Mouse (Mus musculus) telencephalon, adult 2 months (tissue): ENCODE data around the gene Plce1.

Experiments used
- DNase-seq: peaks from one replicate; pipeline ENCODE4 v3.0.0-alpha.2; 2011; ENCODE audit warnings: low read depth, low spot score

The Plce1 gene

DNA sequence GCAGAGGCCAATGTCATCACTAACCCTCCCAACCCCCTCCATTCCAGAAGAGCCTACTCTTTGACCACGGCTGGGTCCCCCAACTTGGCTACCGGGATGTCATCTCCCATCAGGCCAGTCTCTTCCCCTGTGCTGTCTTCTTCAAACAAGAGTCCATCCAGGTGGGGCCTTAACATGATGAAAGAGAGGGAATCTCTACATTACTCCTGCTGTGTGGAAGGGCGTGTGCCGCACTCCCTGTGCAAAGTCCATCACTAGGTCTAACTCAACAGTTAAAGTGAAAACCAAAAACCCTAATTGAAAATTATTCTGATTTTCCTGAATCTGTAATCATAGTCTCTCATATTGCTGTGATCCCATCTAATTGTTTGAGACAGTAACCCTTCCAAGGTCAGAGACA lies 240.9 kb downstream of the Plce1 start:
- DNase-seq = no peak

DNA sequence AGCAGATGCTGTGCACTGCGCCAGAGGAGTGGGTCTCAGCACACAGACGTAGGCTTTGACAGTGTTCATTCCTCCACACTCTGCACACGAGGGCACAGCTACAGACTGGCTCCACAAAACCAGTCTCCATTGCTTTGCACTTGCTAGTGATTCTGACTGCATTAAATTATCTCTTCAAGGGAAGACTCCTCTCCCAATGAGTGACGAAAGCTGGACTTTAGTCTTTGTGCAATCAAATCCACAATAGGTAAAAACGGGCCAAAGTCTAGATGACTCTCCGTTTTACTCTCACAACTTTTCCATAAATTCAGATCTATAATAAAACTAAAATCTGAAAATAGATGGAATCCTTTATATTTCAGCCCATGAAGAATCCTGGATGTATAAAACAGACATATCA lies 242.1 kb downstream of the Plce1 start:
- no peak for DNase-seq

DNA sequence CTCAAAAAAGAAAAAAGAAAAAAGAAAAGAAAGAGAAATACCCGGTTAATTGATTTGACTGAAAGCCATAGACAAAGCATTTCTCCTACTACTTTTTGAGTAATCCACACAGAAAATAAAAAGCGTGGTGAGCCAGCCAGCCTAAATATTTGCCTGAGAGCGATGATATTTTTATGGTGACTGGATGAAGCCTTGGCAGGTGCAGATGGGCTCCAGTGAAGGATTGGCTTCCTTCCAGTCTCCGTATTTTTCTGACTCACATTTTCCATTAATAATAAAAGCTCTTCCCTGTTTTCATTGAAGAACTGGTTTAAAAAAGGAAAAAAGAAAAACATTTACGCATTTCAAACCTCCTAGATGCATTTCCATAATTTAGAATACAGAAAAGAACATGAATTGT lies 243.1 kb downstream of the Plce1 start:
- peak; percentile 17 for DNase-seq

DNA sequence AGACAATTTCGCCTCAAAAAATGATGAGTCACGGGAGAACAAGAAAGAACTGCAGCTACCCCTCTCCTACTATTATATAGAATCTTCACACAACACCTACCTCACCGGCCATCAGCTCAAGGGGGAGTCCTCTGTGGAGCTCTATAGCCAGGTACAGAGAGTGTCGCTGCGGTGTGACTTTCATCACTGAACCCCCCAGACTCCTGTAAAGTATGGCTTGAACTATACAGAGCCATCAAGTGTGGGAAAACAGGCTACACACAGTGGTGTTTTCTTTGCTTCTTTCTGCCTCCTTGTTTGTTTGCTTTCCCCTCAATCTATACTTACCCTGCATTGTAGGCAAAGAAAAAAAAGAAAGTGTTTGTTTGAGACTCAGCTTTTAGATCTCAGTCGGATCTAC lies 247.9 kb downstream of the Plce1 start:
- no peak for DNase-seq

DNA sequence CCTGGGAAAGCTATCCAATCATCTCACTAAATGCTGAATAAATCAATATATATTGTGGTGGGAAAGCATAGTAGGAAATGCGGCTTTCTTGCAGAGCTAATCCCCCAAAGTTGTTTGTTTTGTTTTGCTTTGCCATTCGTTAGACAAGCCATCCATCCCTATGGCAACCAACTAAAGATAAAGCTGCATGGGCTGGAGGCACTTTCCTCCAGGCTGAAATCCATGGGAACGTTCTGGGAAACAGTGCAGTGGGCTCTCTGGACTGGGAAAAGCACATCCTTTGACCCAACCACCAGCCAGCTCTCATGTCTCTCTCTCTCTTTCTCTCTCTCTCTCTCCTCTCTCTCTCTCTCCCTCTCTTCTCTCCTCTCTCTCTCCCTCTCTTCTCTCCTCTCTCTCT lies 248.4 kb downstream of the Plce1 start:
- DNase-seq = peak; percentile 6

DNA sequence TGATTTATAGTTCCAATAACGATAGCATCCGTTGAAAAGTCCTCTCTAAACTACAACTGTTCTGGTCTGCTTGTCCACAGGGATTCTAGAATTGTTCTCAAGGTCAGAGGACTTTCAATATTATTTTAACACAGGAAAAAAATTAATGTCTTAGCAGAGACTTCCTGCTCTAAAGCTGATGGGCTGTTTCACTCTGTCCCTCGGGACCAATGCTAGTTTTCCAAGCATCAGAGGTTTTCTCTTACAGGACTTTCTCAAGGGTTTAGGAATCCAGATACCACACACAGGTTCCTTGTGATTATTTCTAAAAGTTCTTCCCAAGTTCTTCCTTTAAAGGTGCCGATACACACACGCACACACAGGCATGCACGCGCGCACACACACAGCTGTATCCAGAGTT lies 263.6 kb downstream of the Plce1 start:
- no peak for DNase-seq

DNA sequence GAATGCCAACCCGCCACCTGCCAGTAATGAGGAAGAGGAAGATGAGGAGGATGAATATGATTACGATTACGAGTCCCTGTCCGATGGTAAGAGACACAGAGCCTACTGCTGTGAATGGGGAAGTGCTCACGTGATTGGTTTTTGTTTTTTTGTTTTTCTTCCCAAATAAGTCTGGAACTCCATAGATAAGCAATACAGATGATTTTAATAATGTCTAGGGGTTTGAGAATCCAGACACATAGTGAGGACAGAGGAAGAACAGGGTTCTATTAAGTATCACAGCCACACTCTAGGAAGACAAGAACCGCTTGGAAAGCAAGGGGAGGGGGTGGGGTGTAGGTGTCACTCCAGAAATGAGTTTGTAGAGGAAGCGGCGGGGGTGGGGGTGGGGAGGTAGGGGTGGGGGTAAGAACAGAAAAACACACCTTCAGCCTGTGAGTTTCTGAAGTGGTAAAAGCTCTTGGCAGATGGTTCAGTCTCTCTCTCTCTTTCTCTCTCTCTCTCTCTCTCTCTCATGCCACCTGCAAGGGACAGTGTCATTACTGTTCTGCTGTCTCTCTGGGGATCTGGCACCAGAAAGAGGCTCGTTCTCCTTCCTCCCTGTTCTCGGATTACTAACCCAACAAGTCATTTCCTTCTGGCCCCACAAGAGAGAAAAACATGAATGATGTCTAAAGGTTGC lies 265.0 kb downstream of the Plce1 start:
- DNase-seq = no peak

DNA sequence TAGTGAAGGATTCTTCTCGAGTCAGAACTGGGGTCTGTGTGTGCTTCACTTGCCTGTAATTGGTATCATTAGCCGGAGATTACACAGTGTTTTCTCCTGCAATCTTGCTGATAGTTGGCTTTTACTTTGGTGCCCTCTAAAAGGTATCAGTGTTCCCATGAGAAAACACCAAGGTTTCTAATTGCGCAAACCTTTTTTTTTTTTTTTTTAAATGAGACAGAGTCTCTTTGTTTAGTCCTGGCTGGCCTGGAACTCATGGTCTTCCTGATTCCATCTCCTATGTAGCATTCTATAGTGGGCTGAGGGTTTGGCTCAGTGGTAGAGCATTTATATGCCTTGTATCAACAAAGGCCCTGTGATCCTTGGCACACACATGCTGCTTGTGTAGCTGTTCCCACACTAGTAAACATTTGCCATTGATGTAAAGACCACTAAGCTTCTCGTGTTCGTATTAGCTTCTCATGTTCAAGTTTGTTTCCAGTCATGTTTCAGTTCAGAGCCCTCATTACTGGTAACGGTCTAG lies 265.6 kb downstream of the Plce1 start:
- DNase-seq = no peak

DNA sequence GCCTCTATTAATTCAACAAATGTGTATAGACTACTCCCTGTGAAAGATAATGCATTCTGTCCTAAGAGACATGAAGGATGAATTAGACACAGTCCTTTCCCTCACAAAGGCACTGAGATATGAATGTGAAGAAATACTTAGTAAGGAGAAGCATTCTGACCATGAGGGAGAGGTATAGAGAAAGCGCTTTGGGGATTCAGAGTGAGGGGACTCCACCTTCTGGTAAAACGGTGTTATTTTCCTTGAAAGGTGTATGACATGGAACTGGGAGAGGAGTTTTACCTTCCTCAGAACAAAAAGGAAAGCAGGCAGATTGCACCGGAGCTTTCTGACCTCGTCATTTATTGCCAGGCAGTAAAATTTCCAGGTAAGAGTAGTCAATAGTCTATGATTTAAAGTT lies 269.3 kb downstream of the Plce1 start:
- no peak for DNase-seq

DNA sequence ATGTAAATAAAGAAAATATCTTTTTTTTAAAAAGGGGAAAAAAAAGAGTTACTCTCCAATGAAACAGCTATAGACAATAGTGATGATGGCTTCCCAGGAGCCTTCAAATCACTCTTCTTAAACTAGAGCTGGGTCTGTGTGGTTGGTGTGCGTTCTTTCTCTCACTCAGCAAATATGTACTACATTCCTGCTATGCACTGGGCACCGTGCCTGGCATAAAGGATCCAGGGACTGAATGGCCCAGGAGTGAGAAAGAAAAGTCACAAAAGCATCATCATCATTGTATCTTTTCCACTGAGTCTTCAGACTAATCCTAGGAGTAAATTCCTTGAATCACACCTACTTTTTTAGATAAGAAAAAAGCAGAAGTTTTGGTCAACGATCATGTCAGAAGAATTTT lies 276.3 kb downstream of the Plce1 start:
- DNase-seq = no peak

DNA sequence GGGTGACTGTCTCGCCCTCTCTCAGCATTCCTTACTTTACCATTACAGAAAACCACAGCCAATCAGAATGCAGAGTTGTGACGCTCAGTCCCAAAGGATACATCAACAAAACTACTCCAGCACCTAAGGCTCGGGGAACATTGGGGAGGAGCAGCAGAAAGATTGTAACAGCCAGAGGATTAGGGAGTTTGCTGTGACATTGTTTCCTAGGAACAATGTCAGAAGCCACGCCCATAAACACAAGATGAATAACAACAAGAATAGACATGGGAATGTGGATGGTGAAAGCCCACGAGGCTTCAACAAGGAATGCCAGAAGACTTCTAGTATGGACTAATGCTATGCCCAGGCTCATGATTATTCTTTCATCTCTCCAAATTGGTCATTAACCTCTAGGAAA lies 277.1 kb downstream of the Plce1 start:
- no peak for DNase-seq

DNA sequence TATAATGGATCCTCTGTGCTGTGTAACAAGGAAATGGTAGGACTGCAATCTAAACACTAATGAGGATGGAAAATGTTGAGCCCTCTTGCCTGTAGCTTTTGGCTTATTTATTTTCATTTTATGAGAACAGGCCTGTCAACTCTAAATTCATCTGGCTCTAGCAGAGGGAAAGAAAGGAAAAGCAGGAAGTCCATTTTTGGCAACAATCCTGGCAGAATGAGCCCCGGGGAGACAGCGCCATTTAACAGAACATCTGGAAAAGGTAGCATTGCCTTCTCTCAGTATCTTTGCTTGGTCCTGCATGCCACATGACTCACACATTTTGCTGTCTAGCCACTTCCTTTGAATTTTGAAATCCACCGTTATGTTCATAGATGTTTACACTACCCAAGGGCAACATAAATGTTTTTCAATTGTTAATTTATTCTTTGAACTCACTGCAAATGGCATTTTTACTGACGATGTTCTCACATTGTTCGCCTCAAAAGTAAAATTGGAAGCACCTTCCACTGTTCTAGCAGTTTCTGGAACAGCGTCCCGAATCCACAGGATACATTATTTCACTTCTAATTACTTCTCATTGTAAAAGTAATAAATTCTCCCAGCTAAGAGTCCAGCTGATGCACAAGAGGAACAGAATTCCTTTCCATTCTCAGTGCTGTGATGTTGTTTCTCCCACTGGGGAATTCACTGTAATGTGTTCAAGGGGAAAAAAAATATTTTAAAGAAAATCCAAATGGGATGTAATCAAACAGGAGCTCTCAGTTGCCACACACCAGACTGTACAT lies 278.0 kb downstream of the Plce1 start:
- DNase-seq = no peak

DNA sequence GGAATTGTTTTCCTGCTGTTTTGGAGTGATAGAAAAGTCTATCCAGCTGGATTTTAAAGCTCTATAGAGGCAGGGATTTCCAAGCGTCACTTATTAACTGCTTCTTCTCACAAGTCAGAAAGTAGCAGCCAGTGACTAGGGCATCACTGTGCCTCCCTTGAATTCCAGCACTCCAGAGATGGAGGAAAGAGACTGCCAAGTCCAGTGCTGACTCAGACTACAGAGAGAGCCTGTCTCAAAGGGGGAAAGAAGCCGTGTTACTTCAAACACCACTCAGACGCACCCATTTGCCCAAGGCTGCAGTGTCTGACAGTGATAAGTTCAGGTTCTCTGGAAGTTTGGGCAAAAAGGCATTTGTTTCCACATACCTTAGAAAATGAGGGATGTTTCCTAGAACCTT lies 279.5 kb downstream of the Plce1 start:
- DNase-seq = no peak

DNA sequence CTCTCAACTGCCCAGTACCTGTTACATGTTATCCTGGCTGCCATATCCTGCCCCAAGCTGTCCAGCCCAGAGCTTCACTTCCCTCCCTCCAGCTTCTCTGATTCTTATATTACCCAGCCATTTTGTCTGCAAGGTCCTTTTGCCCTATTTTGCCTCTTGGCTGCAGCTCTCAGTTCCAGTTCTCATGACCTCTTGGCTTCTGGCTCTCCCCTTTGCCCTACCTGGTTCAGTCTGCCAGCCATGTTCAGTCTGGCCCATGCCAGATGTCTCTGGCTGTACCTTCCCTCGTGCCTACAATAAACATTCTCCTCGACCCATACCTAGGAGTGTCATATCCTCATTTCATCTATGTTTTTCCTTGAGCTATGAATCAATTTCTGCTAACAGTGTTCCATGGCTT lies 285.4 kb downstream of the Plce1 start:
- DNase-seq = no peak

DNA sequence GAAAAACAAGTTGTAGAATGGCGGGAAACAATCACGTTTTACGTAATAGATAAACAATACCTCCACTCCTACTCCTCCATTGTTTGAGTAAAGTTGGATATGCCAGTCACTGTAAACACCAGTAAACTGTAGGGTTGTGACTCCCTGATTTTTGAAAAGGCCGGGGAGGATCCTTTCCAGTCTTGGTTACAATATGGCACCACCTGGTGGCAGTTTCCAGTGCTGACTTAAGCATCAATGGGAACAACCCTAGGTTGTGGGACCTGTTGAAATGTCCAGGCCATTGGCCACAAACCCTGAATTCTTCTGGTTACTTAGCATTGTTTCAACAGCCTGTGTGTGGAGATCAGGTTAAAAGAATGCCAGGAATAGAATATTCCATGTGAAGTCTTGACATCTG lies 294.6 kb downstream of the Plce1 start:
- no peak for DNase-seq

DNA sequence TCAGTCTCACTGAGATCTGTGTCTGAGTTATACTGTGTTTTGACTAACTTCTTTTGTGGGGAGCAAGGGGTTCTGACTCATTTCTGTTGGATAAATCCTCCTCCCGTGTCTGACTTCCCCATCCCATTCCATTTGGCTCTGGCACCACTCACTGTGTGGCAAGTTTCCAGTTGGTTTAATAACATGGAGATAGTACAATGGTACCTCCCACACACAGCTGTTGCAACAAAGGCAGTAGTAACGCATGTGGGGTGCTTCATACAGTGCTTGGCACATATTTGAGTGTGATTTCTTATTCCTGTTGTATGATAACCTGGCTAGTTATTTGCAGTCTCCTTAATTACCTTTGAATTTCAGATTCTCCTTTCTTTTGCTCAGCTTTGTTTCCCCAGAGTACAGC lies 297.9 kb downstream of the Plce1 start:
- peak; percentile 63 for DNase-seq

DNA sequence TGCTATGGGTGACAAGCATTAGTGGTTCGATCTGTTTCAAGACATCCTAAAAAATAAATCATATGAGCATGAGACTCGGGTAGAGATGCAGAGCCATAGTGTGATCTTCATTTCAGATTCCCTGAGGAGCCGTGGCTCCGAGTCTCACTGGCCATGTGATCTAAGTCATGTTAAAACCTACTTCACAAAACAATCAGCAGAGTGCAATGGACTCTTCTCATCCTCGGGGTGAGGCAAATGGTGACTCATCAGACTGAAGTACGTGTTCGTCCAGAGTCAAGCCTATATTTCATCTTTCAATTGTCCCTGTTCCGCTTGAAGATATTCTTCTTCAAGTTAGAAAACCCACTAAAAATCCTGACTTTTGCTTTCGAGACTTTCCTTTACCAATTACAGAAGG lies 302.6 kb downstream of the Plce1 start:
- no peak for DNase-seq

DNA sequence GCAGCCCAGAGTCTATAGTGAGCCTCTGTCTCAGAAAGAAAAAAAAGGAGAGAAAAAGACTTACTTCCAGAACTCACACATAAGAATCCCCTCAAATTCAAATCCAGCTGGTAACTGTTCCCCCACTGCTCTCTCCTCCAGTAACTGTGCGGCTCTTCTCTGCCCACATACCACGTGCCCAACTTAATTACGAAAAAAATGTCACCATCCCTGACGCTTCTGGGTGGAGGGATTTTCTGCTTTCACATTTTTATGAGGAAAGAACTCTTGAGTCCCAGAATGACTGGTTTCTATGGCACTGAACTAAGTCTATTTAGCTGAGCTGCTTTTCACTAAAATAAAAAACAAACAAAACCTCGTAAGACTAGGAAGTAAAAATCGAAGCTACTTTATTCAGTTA lies 306.8 kb downstream of the Plce1 start:
- no peak for DNase-seq

DNA sequence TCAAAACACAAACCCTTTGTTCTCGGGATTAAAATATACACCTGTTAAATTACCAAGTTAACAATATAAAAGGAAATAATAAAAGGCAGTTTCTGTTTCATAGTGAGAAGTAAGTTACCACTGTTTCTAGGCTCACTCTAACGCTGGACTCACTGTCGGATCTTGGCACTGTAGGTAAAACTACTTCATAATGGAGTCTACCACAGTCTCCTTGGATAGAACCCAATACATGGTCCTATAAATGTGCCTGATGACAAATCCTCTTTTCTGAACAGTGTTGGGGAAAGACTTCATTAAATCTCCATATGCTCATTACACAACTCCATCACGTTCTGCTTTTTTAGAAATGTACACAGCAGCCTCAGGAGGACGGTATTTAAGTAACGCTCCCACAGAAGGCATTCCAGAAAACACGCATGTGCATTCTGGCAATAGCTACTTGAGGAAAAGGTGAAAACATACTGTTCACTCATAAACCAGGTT lies 312.7 kb downstream of the Plce1 start:
- peak; percentile 72 for DNase-seq

DNA sequence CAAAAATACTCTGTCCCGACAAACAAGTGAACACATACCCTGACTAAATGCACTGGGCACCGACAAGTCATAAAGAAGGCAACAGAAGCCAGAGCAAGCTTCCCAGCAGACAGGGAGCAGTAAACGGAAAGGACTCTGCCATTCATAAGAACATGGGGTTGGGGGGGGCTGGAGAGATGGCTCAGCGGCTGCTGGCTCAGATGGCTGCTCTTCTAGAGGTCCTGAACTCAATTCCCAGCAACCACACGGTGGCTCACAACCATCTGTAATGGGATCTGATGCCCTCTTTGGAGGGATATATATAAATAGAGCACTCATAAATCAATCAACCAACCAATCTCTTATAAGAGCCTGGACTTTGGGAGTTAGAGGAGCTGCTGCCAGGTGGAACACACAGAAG lies 315.6 kb downstream of the Plce1 start:
- no peak for DNase-seq

DNA sequence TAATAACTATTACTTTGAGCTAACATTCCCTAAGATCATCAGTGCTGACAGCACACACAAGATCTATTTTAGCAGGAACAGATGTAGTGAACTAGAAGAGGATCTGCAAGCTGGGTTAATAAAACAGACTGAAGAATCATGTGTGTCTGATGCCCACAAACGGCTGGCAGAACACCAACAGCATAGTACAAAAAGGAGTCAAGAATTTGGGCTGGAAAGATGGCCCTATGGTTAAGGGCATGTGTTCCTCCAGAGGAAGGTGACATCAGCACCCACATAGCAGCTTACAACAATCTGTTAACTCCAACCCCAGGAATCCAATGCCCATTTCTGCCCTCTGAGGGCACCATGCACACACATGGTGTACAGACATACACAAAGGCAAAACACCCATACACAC lies 317.4 kb downstream of the Plce1 start:
- no peak for DNase-seq

DNA sequence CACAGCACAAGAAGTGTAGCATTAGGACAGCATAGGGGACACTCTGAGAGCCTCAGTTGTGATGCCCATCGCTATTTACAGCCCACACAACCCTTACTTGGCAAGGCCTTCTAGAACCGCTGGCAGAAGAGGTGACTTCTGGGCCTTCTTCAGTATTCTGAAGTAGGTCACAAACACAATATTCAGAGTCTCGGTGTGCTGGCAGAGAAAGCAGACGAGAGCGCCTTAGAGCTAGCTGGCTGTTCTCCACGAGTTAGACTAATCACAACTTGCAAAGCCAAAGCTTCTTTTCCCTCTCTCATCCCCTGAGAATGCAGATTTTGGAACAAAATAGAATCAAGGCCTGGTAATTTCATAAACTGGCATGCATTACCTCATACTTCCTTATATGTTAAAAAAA lies 317.9 kb downstream of the Plce1 start:
- no peak for DNase-seq

DNA sequence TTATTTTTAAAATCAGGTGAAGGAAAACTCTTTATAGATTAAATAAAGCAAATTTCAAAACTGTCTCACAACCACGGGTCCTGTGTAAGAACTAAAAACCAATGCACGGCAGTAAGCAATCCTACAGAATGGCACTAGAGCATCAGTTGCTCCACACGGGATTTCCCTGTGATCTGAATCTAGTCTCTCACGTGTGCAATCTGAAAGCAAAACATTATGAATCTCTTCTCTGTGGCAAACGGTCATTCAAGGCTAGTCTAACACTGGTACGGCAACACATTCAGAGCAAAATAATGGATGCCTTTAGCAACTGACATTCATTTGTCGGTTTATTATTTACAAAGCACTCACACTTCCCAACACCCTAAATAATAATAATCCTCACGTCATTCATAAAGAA lies 337.3 kb downstream of the Plce1 start:
- no peak for DNase-seq
